Mouse (Mus musculus): ENCODE results near the gene Grin3b. TPM values are rescaled to one million over a fixed set of nuclear protein-coding genes. Genes with fewer than 3 reads are reported as not detected.

Gene Grin3b
- total RNA-seq, 1 experiment, result 0.36 TPM

DNA sequence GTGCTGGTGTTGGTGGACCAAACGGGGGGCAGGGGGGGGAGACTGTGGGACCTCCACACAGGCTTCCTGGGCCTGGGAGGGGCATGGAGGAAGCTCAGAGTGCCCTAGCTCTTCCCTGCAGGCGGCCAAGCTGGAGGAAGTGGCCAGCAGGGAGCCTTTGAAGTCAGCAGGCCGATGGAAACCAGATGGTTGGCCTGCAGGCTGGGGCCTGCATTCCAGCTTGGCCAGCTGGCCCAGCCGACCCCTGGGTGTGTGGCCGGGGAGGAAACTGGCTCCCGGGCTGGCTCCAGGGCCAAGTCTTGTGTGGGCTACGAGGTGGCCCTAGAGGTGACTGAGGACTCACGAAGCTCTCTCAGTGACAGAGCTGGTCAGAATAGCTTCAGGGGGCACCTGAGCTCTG, 37.8 kb upstream of the Grin3b start:
- Histone ChIP-seq H3K4me3 (ENCODE audit: insufficient read depth in 1 of 2, low read depth in 1 of 2, low read length in 2 of 2, poor library complexity in 1 of 2, severe bottlenecking in 1 of 2) (no peak overlapping the region), H3K9ac (ENCODE audit: insufficient read depth, low read depth, low read length, poor library complexity, severe bottlenecking) (no peak overlapping the region), H3K4me1 (ENCODE audit: control insufficient read depth in 2 of 2, insufficient read depth in 2 of 2, low read length in 2 of 2, poor library complexity in 1 of 2) (peaks cover 0 to 6% of the 10 kb centered on the region in 2 experiments; a peak in 1 of 4 replicates), H3K27ac (ENCODE audit: insufficient read depth, low read depth, low read length, poor library complexity, severe bottlenecking) (no peak overlapping the region), H3K36me3 (ENCODE audit: control insufficient read depth, insufficient read depth, low read length, poor library complexity, severe bottlenecking) (no peaks in the 10 kb centered on the region), H3K9me3 (ENCODE audit: control insufficient read depth, insufficient read depth, low read depth, low read length) (no peaks in the 10 kb centered on the region)
- TF ChIP-seq ZC3H11A (IDR thresholded peaks at IDR 0.05; ENCODE audit: borderline replicate concordance, low read depth, low read length), result no peak
- TF ChIP-seq CHD2 (IDR thresholded peaks at IDR 0.05; ENCODE audit: low read depth, low read length), result no peak
- no peak for TF ChIP-seq MAFK (IDR thresholded peaks at IDR 0.05; ENCODE audit: insufficient read depth, low read depth, low read length)
- no peak for TF ChIP-seq ZNF384 (IDR thresholded peaks at IDR 0.05; ENCODE audit: low read depth, low read length)
- no peak for TF ChIP-seq HCFC1 (IDR thresholded peaks at IDR 0.05; ENCODE audit: borderline replicate concordance, insufficient read depth, low read length)
- in situ Hi-C loops (cut with MboI; ENCODE audit: low sequenced_read_pairs in 2 of 2, unreplicated experiment in 2 of 2), result no loop called here
- DNase-seq (ENCODE audit: low read depth, low spot score), result no peak

DNA sequence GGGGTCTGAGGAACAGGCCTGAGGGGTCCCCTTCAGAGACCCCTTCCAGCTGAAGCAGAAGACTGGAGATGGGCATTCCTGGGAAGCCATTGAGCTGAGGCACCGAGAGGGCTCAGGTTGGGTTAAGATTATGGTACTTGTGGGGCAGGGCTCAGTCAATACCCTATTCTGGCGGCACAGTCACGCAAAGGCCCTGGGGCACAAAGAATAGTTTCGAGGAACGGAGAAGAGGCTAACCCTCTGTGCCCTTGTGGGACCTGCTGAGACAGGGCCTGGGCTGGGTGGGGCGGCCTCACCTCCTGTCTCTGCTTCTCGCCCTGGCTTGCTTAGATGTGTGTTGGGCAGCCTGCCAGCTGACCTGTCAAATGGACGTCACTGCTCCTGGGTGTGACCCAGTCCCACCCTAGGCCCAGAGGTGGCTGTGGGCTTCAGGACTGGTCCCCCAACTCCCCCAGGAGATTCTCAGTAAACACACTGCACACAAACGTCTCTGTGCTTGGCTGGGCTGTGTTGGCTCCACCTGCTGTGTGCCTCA, 37.3 kb upstream of the Grin3b start:
- no peak overlapping the region for H3K9ac ChIP-seq (ENCODE audit: insufficient read depth, low read depth, low read length, poor library complexity, severe bottlenecking)
- H3K27ac ChIP-seq (ENCODE audit: insufficient read depth, low read depth, low read length, poor library complexity, severe bottlenecking), result no peak overlapping the region
- TF ChIP-seq ZNF384 (IDR thresholded peaks at IDR 0.05; ENCODE audit: low read depth, low read length) (no peak), HCFC1 (IDR thresholded peaks at IDR 0.05; ENCODE audit: borderline replicate concordance, insufficient read depth, low read length) (no peak), ZC3H11A (IDR thresholded peaks at IDR 0.05; ENCODE audit: borderline replicate concordance, low read depth, low read length) (no peak), CHD2 (IDR thresholded peaks at IDR 0.05; ENCODE audit: low read depth, low read length) (no peak)
- no peak for DNase-seq (ENCODE audit: low read depth, low spot score)
- H3K36me3 ChIP-seq (ENCODE audit: control insufficient read depth, insufficient read depth, low read length, poor library complexity, severe bottlenecking), result no peaks in the 10 kb centered on the region
- peaks cover 0 to 6% of the 10 kb centered on the region in 2 experiments; a peak in 1 of 4 replicates for H3K4me1 ChIP-seq (ENCODE audit: control insufficient read depth in 2 of 2, insufficient read depth in 2 of 2, low read length in 2 of 2, poor library complexity in 1 of 2)
- H3K4me3 ChIP-seq (ENCODE audit: insufficient read depth in 1 of 2, low read depth in 1 of 2, low read length in 2 of 2, poor library complexity in 1 of 2, severe bottlenecking in 1 of 2), result no peak overlapping the region
- H3K9me3 ChIP-seq (ENCODE audit: control insufficient read depth, insufficient read depth, low read depth, low read length), result no peaks in the 10 kb centered on the region
- in situ Hi-C loops (cut with MboI; ENCODE audit: low sequenced_read_pairs in 2 of 2, unreplicated experiment in 2 of 2), result no loop called here

- in situ Hi-C loops (cut with MboI; ENCODE audit: low sequenced_read_pairs in 2 of 2, unreplicated experiment in 2 of 2), result no loop called here
- Histone ChIP-seq H3K4me1 (ENCODE audit: control insufficient read depth in 2 of 2, insufficient read depth in 2 of 2, low read length in 2 of 2, poor library complexity in 1 of 2) (peaks cover 0 to 4% of the 10 kb centered on the region in 2 experiments; a peak in 1 of 4 replicates), H3K9ac (ENCODE audit: insufficient read depth, low read depth, low read length, poor library complexity, severe bottlenecking) (no peak overlapping the region), H3K27ac (ENCODE audit: insufficient read depth, low read depth, low read length, poor library complexity, severe bottlenecking) (no peak overlapping the region), H3K9me3 (ENCODE audit: control insufficient read depth, insufficient read depth, low read depth, low read length) (no peaks in the 10 kb centered on the region), H3K4me3 (ENCODE audit: insufficient read depth in 1 of 2, low read depth in 1 of 2, low read length in 2 of 2, poor library complexity in 1 of 2, severe bottlenecking in 1 of 2) (no peak overlapping the region), H3K36me3 (ENCODE audit: control insufficient read depth, insufficient read depth, low read length, poor library complexity, severe bottlenecking) (no peaks in the 10 kb centered on the region)
- DNase-seq (ENCODE audit: low read depth, low spot score), result no peak
- no peak for TF ChIP-seq ZC3H11A (IDR thresholded peaks at IDR 0.05; ENCODE audit: borderline replicate concordance, low read depth, low read length)
- no peak for TF ChIP-seq HCFC1 (IDR thresholded peaks at IDR 0.05; ENCODE audit: borderline replicate concordance, insufficient read depth, low read length)
- no peak for TF ChIP-seq CHD2 (IDR thresholded peaks at IDR 0.05; ENCODE audit: low read depth, low read length)
- TF ChIP-seq MAFK (IDR thresholded peaks at IDR 0.05; ENCODE audit: insufficient read depth, low read depth, low read length), result no peak
- TF ChIP-seq ZNF384 (IDR thresholded peaks at IDR 0.05; ENCODE audit: low read depth, low read length), result no peak
Measured at GRCm38 (mm10) chr10:79933861-79934260, 36.7 kb upstream of the Grin3b start.

DNA sequence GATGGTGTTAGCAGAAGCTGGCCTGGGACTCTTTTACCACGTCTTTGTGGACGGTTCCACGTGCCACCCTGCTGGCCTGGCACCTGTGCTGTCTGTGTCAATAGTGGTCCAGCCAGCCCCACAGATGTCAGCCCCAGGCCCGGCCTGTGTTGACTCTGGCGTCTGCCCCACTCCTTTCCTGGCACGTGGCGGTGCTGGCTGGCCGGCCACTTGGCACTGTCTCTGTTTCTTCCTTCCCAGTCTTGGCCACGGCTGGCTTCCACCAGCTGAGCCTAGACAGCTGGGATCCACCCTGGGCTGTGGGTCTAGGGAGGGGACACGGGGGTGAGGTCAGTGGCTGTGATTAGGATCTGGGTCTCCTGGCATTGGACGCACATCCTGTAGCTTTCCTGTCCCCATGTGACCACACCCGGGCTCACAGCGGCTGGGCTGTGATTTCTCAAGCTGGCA, 36.2 kb upstream of the Grin3b start:
- no peak for DNase-seq (ENCODE audit: low read depth, low spot score)
- Histone ChIP-seq H3K9me3 (ENCODE audit: control insufficient read depth, insufficient read depth, low read depth, low read length) (no peaks in the 10 kb centered on the region), H3K36me3 (ENCODE audit: control insufficient read depth, insufficient read depth, low read length, poor library complexity, severe bottlenecking) (no peaks in the 10 kb centered on the region), H3K4me1 (ENCODE audit: control insufficient read depth in 2 of 2, insufficient read depth in 2 of 2, low read length in 2 of 2, poor library complexity in 1 of 2) (peaks cover 0 to 1% of the 10 kb centered on the region in 2 experiments; a peak in 1 of 4 replicates), H3K9ac (ENCODE audit: insufficient read depth, low read depth, low read length, poor library complexity, severe bottlenecking) (no peak overlapping the region), H3K27ac (ENCODE audit: insufficient read depth, low read depth, low read length, poor library complexity, severe bottlenecking) (no peak overlapping the region), H3K4me3 (ENCODE audit: insufficient read depth in 1 of 2, low read depth in 1 of 2, low read length in 2 of 2, poor library complexity in 1 of 2, severe bottlenecking in 1 of 2) (no peak overlapping the region)
- no peak for TF ChIP-seq ZC3H11A (IDR thresholded peaks at IDR 0.05; ENCODE audit: borderline replicate concordance, low read depth, low read length)
- no peak for TF ChIP-seq CHD2 (IDR thresholded peaks at IDR 0.05; ENCODE audit: low read depth, low read length)
- no peak for TF ChIP-seq HCFC1 (IDR thresholded peaks at IDR 0.05; ENCODE audit: borderline replicate concordance, insufficient read depth, low read length)
- TF ChIP-seq MAFK (IDR thresholded peaks at IDR 0.05; ENCODE audit: insufficient read depth, low read depth, low read length), result no peak
- no peak for TF ChIP-seq ZNF384 (IDR thresholded peaks at IDR 0.05; ENCODE audit: low read depth, low read length)
- in situ Hi-C loops (cut with MboI; ENCODE audit: low sequenced_read_pairs in 2 of 2, unreplicated experiment in 2 of 2), result no loop called here
